Mouse (Mus musculus): ENCODE results near the gene Clk1. TPM values are rescaled to one million over a fixed set of nuclear protein-coding genes. Genes with fewer than 3 reads are reported as not detected.

The Clk1 gene
- polyA plus RNA-seq, 1 experiment from 2014 or later, result 179 TPM

GRCm38 (mm10) chr1:58395341-58395740, 28.5 kb downstream of the Clk1 start:
- peaks cover 59% of the 10 kb centered on the region for H3K36me3 ChIP-seq (ENCODE audit: insufficient read depth)
- 89% methylated on average over 3 of the region's 3 CpGs for WGBS

GRCm38 (mm10) chr1:58393284-58394195, 30.3 kb downstream of the Clk1 start:
- H3K9ac ChIP-seq, result peak overlapping the region; percentile 95
- peak overlapping the region; percentile 93 for H3K4me3 ChIP-seq (ENCODE audit: low read depth, low read length)
- DNase-seq (peak; percentile 62), ATAC-seq (ENCODE audit: insufficient read depth) (peak; percentile 63)
- H3K27ac ChIP-seq (ENCODE audit: low read depth), result peak overlapping the region; percentile 98
- H3K36me3 ChIP-seq (ENCODE audit: insufficient read depth), result peaks cover 41% of the 10 kb centered on the region
- H3K9me3 ChIP-seq (ENCODE audit: low read depth, low read length), result no peaks in the 10 kb centered on the region
- H3K4me1 ChIP-seq (ENCODE audit: insufficient read depth), result 0 out of 2 replicates have a peak, but pooled peaks cover 5% of the 10 kb centered on the region
- TF ChIP-seq CTCF (IDR thresholded peaks at IDR 0.05; ENCODE audit: low read depth), result 0 out of 2 replicates have a peak, but pooled peaks have one; percentile 8
- H3K27me3 ChIP-seq (ENCODE audit: insufficient read depth, low read length), result no peaks in the 10 kb centered on the region
- under 1% methylated on average over 82 of the region's 90 CpGs for WGBS
- H3K4me2 ChIP-seq, result peak overlapping the region; percentile 88

More at GRCm38 (mm10) chr1:58395341-58395740, 28.5 kb downstream of the Clk1 start:
- Histone ChIP-seq H3K27ac (ENCODE audit: low read depth) (no peak overlapping the region), H3K4me3 (ENCODE audit: low read depth, low read length) (no peak overlapping the region), H3K9me3 (ENCODE audit: low read depth, low read length) (no peaks in the 10 kb centered on the region), H3K9ac (no peak overlapping the region), H3K4me2 (no peak overlapping the region), H3K4me1 (ENCODE audit: insufficient read depth) (0 out of 2 replicates have a peak, but pooled peaks cover 5% of the 10 kb centered on the region), H3K27me3 (ENCODE audit: insufficient read depth, low read length) (no peaks in the 10 kb centered on the region)
- ATAC-seq (ENCODE audit: insufficient read depth) (no peak), DNase-seq (no peak)
- no peak for TF ChIP-seq CTCF (IDR thresholded peaks at IDR 0.05; ENCODE audit: low read depth)

DNA sequence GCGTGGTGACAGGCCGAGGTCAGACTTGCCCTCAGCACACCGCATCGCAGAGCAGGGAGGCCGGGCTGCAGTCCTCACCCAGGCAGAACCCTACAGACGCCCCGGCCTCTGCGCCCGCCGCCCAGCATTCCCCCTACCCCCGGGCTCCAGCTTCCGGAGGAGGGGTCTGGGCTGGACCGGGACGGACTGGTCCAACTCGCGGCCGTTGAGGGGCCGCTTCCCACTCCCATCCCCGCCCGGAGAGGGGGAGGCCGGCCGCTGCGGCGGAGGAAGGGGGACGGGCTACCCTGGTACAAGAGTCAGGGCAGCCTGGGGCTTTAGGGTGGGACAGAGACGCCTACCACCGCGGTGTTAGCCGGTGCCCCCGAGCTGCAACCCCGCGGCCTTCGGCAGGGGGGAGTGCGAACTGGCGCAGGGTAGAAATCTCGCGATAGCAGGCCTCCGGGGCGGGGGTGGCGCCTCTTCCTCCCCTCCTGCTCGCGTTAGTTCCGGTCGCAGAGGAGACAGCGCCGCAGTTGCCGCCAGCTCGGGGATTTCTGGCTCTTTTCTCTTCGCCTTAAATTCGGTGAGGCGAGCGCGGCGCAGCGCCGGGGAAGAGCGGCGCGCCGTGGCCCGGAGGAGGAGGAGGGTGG, 31.1 kb downstream of the Clk1 start, which contains the start of gene Bzw1:
Bzw1 (plus strand) TSS at position 247 of the 632 bp plus-strand sequence.
- ATAC-seq (ENCODE audit: insufficient read depth), result peak; percentile 98
- Histone ChIP-seq H3K27me3 (ENCODE audit: insufficient read depth, low read length) (no peaks in the 10 kb centered on the region), H3K9ac (peak within 1 kb of the TSS; percentile 95), H3K9me3 (ENCODE audit: low read depth, low read length) (no peaks in the 10 kb centered on the region), H3K4me3 (ENCODE audit: low read depth, low read length) (peak within 1 kb of the TSS; percentile 93), H3K4me2 (peak within 1 kb of the TSS; percentile 88), H3K27ac (ENCODE audit: low read depth) (peak within 1 kb of the TSS; percentile 98), H3K4me1 (ENCODE audit: insufficient read depth) (0 out of 2 replicates have a peak, but pooled peaks cover 5% of the 10 kb centered on the region), H3K36me3 (ENCODE audit: insufficient read depth) (peaks cover 33% of the 10 kb centered on the region)
- peak; percentile 17; the same call in 1 of the 2 replicates for TF ChIP-seq CTCF (IDR thresholded peaks at IDR 0.05; ENCODE audit: low read depth)
- DNase-seq, result peak; percentile 94
- WGBS, result 0% methylated on average over 55 of the region's 61 CpGs

GRCm38 (mm10) chr1:58392268-58392651, 31.6 kb downstream of the Clk1 start:
- H3K9ac ChIP-seq, result peak overlapping the region; percentile 95
- peak overlapping the region; percentile 98 for H3K27ac ChIP-seq (ENCODE audit: low read depth)
- peak overlapping the region; percentile 93 for H3K4me3 ChIP-seq (ENCODE audit: low read depth, low read length)
- no peaks in the 10 kb centered on the region for H3K27me3 ChIP-seq (ENCODE audit: insufficient read depth, low read length)
- TF ChIP-seq CTCF (IDR thresholded peaks at IDR 0.05; ENCODE audit: low read depth), result no peak
- peaks cover 28% of the 10 kb centered on the region for H3K36me3 ChIP-seq (ENCODE audit: insufficient read depth)
- no peaks in the 10 kb centered on the region for H3K9me3 ChIP-seq (ENCODE audit: low read depth, low read length)
- DNase-seq (peak; percentile 67), ATAC-seq (ENCODE audit: insufficient read depth) (peak; percentile 4; the same call in 1 of the 2 replicates)
- H3K4me1 ChIP-seq (ENCODE audit: insufficient read depth), result 0 out of 2 replicates have a peak, but pooled peaks cover 5% of the 10 kb centered on the region
- 0% methylated on average over 16 of the region's 16 CpGs for WGBS
- peak overlapping the region; percentile 88 for H3K4me2 ChIP-seq

DNA sequence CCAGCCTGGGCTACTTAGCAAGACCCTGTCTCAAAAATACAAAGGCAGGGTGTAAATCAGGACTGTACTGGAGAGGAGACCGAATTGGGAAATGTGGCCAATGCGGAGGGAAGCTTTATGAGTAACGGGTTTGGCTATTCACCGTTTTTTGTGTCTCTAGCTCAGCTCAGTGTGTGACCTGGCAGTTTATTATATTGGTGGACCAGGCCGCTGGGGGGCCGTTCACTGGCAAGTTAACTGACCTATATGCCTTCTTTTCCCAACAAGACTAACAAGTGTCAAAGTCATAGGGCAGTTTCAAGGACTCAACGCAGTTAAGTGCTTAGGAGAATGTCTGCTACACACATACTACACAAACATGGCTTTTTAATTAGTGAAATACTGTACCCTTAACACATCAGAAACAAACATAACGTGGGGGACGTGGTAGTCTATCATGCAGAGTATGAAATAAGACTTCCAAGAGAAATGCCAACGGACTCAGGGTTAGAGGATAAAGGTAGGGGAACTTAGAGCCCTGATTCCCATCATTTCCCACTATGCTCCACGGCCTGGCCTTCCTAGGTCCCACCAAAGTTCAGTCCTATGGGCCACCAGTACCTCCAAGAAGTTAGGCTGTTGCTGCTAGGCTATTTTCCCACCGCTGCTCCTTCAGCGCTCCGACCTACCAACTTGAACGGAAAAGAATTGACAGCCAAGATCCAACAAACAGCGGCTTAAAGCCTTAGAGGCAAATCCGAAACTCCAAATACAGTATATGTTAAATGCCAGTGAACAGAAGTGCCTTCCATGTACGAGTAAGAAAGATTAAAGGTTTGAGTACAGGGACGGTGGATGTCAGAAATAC, 32.2 kb downstream of the Clk1 start:
- Histone ChIP-seq H3K27me3 (ENCODE audit: insufficient read depth, low read length) (no peaks in the 10 kb centered on the region), H3K36me3 (ENCODE audit: insufficient read depth) (peaks cover 22% of the 10 kb centered on the region), H3K9ac (peak overlapping the region; percentile 95), H3K4me3 (ENCODE audit: low read depth, low read length) (peak overlapping the region; percentile 93), H3K4me2 (peak overlapping the region; percentile 88), H3K4me1 (ENCODE audit: insufficient read depth) (0 out of 2 replicates have a peak, but pooled peaks cover 5% of the 10 kb centered on the region), H3K9me3 (ENCODE audit: low read depth, low read length) (no peaks in the 10 kb centered on the region), H3K27ac (ENCODE audit: low read depth) (peak overlapping the region; percentile 98; the same call in 1 of the 2 replicates)
- no peak for TF ChIP-seq CTCF (IDR thresholded peaks at IDR 0.05; ENCODE audit: low read depth)
- DNase-seq (no peak), ATAC-seq (ENCODE audit: insufficient read depth) (no peak)
- WGBS, result 41% methylated on average over 19 of the region's 19 CpGs

DNA sequence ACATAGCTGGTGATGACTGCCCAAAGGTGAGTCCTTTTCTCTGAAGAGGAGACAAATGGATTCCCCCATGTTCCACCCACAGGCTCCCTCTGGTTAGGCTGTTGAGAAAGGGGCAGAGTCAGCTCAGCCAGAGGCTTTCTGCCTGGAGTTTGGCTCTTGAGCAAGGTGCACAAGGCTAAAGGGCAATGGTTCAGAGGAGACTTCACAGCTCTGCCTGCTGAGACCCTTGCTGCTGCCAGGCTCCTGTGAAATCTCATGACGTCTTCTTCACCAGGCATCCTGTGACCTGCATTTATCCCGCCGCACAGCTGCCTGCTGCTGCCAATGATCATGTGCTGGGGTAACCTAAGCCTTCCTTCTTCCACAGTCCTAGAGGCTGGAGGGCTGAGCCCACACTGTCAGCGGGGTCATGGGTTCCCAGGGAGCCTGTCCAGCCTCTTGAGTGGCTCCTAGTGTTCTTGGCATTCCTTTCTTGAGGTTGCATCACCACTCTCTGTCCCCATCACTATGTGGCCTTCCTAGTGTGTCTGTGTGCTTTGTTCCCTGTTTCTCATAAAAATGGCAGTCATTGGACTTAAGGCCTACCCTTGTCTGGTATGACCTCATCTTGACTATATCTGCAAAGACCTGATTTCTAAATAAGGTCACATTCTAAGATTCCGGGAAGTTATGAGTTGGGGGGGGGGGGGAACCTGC, 41.1 kb downstream of the Clk1 start:
- no peaks in the 10 kb centered on the region for H3K4me1 ChIP-seq (ENCODE audit: insufficient read depth)
- H3K36me3 ChIP-seq (ENCODE audit: insufficient read depth), result no peaks in the 10 kb centered on the region
- H3K9ac ChIP-seq, result no peak overlapping the region
- no peaks in the 10 kb centered on the region for H3K27me3 ChIP-seq (ENCODE audit: insufficient read depth, low read length)
- DNase-seq (no peak), ATAC-seq (ENCODE audit: insufficient read depth) (no peak)
- H3K4me3 ChIP-seq (ENCODE audit: low read depth, low read length), result no peak overlapping the region
- no peaks in the 10 kb centered on the region for H3K9me3 ChIP-seq (ENCODE audit: low read depth, low read length)
- 66% methylated on average over 5 of the region's 5 CpGs for WGBS
- H3K27ac ChIP-seq (ENCODE audit: low read depth), result no peak overlapping the region
- TF ChIP-seq CTCF (IDR thresholded peaks at IDR 0.05; ENCODE audit: low read depth), result no peak
- H3K4me2 ChIP-seq, result no peak overlapping the region

Measured in lung, embryonic 14.5 days (tissue).